Mouse (Mus musculus) adrenal gland, postnatal 10 days (tissue): Measurements from ENCODE around the gene Pde4c. TPM values are rescaled to one million over a fixed set of nuclear protein-coding genes. Genes with fewer than 3 reads are reported as not detected.
A peak's percentile ranks its signal among the peaks of the same experiment; 100 is the strongest.

ENCODE experiments used
- DNase-seq: peaks from one replicate; pipeline ENCODE4 v3.0.0; 2021; ENCODE audit warnings: mixed read lengths
- total RNA-seq, 2 experiments: library from RNA; stranded (reverse); gene quantifications; 2 replicates each; pipeline ENCODE4 v1.2.3; 2021

The Pde4c gene
- total RNA-seq, 2 experiments from 2014 or later = 2.4 to 2.8 TPM

GRCm38 (mm10) chr8:70697366-70698250 is 25.9 kb upstream of the Pde4c start:
- peak; percentile 22 for DNase-seq

- peak; percentile 100 for DNase-seq
Measured at GRCm38 (mm10) chr8:70698310-70699109, 25.0 kb upstream of the Pde4c start, which contains the start of gene Jund. Gene Jund, plus strand, starts transcription at chr8:70698949.

GRCm38 (mm10) chr8:70699116-70699833 is 24.2 kb upstream of the Pde4c start:
- no peak for DNase-seq

GRCm38 (mm10) chr8:70699834-70700554 is 23.5 kb upstream of the Pde4c start:
- peak; percentile 86 for DNase-seq

DNA sequence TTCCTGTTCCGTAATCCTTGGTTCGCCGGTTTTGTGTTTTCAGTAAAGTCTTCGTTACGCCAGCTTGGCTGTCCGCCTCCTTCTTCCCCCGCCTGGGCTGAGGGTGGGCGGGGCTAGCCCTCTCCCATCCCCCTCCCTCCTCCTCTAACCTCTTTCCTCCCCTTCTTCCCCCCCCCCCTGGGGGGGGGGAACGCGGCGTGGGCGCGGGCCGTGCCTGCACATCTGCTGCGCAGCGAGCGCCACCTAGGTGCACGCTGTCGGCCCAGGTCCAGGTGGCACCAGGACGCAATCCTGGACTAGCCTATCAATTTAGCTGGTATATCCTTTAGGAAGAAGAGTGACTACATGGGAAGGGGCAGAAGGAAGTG is 23.0 kb upstream of the Pde4c start:
- DNase-seq = peak; percentile 95

DNA sequence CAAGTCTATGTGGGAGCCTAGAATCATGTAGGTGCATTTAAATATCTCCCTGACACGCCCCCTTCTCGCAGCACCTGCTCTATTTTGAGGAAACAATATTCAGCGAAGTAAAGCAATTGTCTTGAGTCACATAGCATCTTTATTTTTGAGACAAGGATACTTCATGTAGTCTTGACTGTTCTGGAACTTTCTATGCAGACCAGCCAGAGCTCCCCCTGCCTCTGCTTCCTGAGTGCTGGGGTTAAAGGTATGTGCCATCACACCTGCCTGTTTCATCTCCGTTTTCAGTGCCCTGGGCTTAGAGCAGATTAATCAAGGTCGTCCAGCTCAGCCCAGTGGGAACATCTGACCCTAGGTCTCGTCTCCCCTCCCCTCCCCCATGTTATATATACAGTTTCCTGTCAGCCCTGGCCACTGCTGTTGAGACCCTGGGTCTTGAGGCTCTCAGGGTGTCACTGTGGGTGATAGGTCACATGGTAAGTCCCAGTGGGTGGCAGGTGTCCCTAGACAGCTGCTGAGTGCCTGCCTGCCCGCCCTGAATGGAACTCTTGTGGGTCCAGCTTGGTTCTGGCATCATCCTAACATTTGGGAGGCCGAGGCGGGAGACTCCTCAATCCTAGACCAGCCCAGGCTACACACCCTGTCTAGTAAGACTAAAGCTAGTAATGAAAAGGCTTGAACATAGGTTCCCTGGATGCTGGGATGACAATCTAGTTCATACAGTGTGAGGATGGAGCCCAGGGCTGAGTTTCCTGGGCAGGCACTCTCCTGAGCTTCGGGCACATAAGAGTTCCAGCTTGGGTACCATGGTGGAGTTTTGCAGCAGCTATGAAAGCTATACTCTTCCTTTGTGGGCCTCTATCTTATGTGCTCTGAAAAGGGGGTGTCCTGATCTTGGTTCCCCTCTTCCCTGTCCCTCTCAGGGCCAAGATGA is 22.2 kb upstream of the Pde4c start:
- DNase-seq = no peak

DNA sequence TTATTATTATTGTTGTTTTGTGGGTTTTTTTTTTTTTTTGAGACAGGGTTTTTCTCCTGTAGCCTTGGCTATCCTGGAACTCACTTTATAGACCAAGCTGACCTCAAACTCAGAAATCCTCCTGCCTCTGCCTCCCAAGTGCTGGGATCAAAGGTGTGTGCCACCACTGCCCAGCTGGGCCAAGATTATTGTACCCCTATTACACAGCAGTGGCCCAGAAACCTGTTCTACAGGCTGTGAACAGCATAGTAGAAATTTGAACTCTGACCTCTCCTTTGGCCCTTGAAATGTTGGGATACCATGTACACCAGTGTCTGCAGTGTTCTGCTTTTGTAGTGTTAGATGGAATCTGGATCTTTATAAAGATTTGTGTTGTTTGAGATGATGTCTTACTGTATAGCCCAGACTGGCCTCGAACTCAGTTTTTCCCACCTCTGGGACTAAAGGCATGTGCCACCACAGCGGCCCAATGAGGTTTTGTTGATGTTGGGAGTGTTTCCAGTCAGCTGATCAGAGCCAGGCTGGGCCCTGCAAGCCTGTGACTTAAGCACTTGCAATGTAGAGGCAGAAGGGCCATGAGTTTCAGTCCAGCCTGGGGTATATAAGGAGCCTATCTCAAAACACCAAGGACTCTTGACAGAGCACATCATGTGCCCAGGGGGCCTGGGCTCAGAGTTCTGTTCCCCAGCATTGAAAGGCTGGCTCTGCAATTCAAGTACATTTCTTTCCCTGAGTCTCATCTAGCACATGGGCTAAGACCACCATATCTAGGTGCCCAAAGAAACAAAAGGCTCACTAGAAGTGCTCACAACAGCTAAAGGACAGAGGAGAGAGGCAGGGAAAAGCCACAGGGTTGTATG is 21.3 kb upstream of the Pde4c start:
- no peak for DNase-seq

DNA sequence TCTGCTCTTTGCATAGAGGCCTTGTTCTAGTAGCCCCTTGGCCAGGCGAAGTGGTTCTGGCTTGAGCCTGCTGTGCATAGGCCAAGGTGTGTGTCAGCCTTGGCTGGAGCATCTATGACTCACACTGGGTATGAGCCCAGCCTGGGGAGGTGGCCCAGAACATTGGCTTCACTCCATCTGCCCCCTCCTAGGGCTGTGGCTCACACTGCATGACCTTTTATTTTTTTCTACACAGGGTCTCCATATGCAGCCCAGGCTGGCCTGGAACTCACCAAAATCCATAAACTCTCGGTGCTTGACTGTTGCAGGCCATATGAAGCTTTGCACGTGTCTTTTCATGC is 20.7 kb upstream of the Pde4c start:
- DNase-seq = peak; percentile 80

DNA sequence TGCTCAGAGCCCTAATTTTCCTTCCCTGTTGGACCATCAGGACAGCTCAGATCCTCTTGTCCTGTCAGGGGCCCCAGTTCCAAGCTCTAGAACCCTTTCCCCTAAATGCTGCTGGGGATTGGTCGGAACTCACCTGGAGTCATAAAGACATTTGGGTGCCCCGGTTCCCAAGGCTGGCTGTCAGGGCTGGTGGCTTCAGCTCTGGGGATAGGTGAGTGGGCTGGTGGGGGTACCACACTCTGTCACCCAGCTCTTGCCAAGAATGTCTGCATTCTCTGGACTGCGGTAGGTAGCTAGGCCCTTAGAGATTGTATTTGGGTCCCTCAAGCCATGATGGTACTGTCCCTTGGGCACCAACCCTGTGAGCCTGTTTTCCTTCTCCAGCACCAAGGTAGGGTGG is 20.2 kb upstream of the Pde4c start, which contains the start of gene Iqcn:
TSS of gene Iqcn (plus strand) at position 171 of the 400 bp plus-strand sequence.
- DNase-seq = no peak

DNA sequence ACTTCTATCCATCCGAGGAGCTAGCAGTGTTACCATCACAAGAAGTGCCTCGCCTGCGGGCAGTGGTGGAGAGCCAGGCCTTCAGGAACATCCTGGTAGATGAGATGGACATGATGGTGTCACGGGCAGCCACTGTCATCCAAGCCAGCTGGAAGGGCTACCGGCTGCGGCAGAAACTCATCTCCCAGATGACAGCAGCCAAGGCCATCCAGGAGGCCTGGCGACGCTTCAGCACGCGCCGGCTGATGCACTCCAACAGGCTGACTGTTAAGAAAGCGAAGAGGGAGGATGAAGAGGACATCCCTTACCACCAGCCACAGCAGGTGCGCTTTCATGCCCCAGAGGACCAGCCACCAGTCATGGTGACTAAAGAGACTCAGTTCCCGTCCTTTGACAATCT is 15.2 kb upstream of the Pde4c start:
- peak; percentile 68 for DNase-seq

DNA sequence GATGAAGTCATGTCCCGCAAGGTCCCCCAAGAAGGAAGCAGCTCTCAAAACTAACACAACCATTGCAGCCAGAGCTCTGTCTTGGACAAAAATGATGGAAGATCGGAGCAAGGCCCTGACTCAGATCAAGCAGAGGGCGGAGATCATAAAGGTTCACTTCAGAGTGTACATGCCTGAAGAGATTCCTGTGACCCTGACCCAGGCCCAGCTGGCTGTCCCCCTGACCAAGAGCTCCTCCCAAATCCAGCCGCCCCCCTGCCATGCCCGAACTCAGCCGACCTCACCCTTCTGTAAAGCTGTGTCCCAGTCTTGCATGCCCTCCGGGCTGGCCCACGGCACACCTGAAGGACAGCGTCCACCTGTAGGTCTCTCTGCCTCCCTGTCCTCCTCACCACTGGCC is 13.7 kb upstream of the Pde4c start:
- no peak for DNase-seq

DNA sequence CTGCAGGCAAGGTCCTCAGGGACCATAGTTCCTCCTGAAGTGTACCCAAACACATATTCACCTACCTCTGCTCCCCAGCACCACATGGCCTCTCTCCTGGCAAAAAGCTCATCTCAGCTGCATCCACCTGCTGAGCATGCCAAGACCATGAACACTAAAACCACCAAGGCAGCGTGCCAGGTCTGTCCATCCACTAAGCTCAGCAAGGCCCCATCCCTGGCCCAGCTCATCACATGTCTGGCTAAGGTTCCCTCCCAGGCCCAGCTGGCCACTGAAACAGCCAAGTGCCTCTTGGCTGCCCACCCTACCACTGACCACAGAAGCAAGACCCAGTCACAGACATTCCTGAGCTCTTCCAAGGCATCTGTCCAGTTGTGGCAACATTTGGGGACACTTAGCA is 13.2 kb upstream of the Pde4c start:
- DNase-seq = peak; percentile 42

DNA sequence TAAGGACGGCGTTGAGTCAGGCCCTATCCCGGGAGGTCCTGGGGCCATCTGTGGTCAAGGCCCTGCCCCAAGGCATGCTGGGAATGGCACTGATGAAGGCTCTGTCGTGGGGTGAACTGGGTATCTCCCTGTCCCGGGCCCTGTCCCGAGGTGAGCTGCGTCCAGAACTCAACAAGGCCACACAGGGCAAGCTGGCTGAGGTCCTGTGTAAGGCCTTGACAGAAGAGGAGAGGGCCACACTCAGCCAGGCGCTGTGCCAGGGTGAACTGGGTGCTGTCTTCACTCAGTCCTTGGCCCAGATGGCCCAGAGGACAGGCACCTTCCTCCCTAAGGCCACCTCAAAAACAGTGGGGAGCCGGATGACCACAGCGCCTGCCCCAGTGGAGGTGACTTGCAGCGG is 12.5 kb upstream of the Pde4c start:
- DNase-seq = peak; percentile 78

- DNase-seq = no peak
Measured at GRCm38 (mm10) chr8:70713991-70714390, 9.5 kb upstream of the Pde4c start.

DNA sequence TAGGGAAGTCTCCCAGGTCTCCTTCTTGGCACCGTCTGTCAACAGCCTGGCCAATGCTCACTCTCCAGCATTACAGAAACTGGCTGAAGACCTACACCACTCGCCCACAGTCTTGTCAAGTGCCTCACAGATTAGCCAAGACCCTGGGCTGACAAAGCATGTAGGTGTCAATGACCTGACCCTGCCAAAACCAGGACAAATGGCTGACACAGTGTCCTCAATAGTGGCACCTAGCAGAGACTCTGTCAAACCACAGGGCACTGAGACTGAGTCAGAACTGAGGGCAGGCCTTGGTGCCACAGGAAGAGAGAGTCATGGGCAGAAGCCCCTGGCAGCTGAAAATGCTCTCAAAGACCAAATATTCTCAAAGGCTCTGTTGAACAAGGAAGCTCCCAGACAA is 8.4 kb upstream of the Pde4c start:
- no peak for DNase-seq

GRCm38 (mm10) chr8:70716521-70717400 is 6.8 kb upstream of the Pde4c start:
- DNase-seq = no peak

- peak; percentile 78 for DNase-seq
Measured at GRCm38 (mm10) chr8:70718297-70718696, 5.2 kb upstream of the Pde4c start, which contains the start of gene Gm3336. Gene Gm3336, plus strand, starts transcription at chr8:70718543.

GRCm38 (mm10) chr8:70719796-70720270 is 3.7 kb upstream of the Pde4c start:
- no peak for DNase-seq

GRCm38 (mm10) chr8:70720739-70721138 is 2.8 kb upstream of the Pde4c start:
- peak; percentile 87 for DNase-seq
